Mouse (Mus musculus) myocyte (in vitro differentiated cells): Measurements from ENCODE around the gene Nrde2. TPM values are rescaled to one million over a fixed set of nuclear protein-coding genes. Genes with fewer than 3 reads are reported as not detected.

Experiments
- H3K27me3 ChIP-seq: one replicate; pipeline ENCODE4 v1.6.1; 2011; ENCODE audit not compliant: control insufficient read depth, insufficient read depth, insufficient read length
- H3K36me3 ChIP-seq: one replicate; pipeline ENCODE4 v1.6.1; 2011; ENCODE audit not compliant: control insufficient read depth, insufficient read depth
- H3K4me2 ChIP-seq: one replicate; pipeline ENCODE4 v1.6.1; 2011; ENCODE audit warnings: low read depth, control low read depth
- H3K4me3 ChIP-seq: one replicate; pipeline ENCODE4 v1.5.1; 2011; ENCODE audit warnings: mild to moderate bottlenecking, control low read depth, moderate library complexity
- H3K79me2 ChIP-seq: one replicate; pipeline ENCODE4 v1.6.1; 2011; ENCODE audit not compliant: control insufficient read depth, insufficient read depth
- H3ac ChIP-seq: one replicate; pipeline ENCODE4 v1.6.1; 2011; ENCODE audit not compliant: control insufficient read depth, insufficient read length
- CEBPB ChIP-seq: IDR thresholded peaks from 2 replicates; pipeline ENCODE4 v1.6.1; 2011; ENCODE audit warnings: mild to moderate bottlenecking, moderate library complexity; ENCODE audit not compliant: poor library complexity, insufficient read depth, severe bottlenecking
- E2F4 ChIP-seq: IDR thresholded peaks from one replicate; pipeline ENCODE4 v1.6.1; 2011; ENCODE audit warnings: mild to moderate bottlenecking, control low read depth, moderate library complexity; ENCODE audit not compliant: insufficient read depth
- MAX ChIP-seq: IDR thresholded peaks from one replicate; pipeline ENCODE4 v1.6.1; 2011; ENCODE audit warnings: low read depth, mild to moderate bottlenecking, control low read depth
- MYOD1 ChIP-seq, 3 experiments: IDR thresholded peaks; one replicate each; pipeline ENCODE4 v1.6.1; 2011; ENCODE audit warnings: control low read depth in 2 of 3, low read depth in 2 of 3, mild to moderate bottlenecking in 2 of 3, moderate library complexity in 1 of 3; ENCODE audit not compliant: insufficient read length in 2 of 3, control insufficient read depth in 1 of 3
- MYOG ChIP-seq, 3 experiments: IDR thresholded peaks; one replicate each; pipeline ENCODE4 v1.6.1; 2011; ENCODE audit warnings: control low read depth in 2 of 3, low read depth in 2 of 3, mild to moderate bottlenecking in 2 of 3; ENCODE audit not compliant: insufficient read length in 2 of 3, control insufficient read depth in 1 of 3, insufficient read depth in 1 of 3
- POLR2A ChIP-seq: IDR thresholded peaks from one replicate; pipeline ENCODE4 v1.6.1; 2011; ENCODE audit warnings: low read depth, mild to moderate bottlenecking, control low read depth, moderate library complexity; ENCODE audit not compliant: insufficient read length
- POLR2AphosphoS2 ChIP-seq: IDR thresholded peaks from one replicate; pipeline ENCODE4 v1.6.1; 2011; ENCODE audit warnings: low read depth, control low read depth; ENCODE audit not compliant: insufficient read length
- REST ChIP-seq: IDR thresholded peaks from one replicate; pipeline ENCODE4 v1.6.1; 2011; ENCODE audit warnings: mild to moderate bottlenecking, control low read depth, moderate library complexity; ENCODE audit not compliant: insufficient read depth, insufficient read length
- SRF ChIP-seq: IDR thresholded peaks from one replicate; pipeline ENCODE4 v1.6.1; 2011; ENCODE audit warnings: low read depth; ENCODE audit not compliant: control insufficient read depth, insufficient read length
- TCF12 ChIP-seq: IDR thresholded peaks from one replicate; pipeline ENCODE4 v1.6.1; 2011; ENCODE audit warnings: mild to moderate bottlenecking, control low read depth; ENCODE audit not compliant: poor library complexity, insufficient read depth, severe bottlenecking
- TCF3 ChIP-seq: IDR thresholded peaks from one replicate; pipeline ENCODE4 v1.6.1; 2011; ENCODE audit warnings: low read depth, control low read depth; ENCODE audit not compliant: insufficient read length
- USF1 ChIP-seq: IDR thresholded peaks from one replicate; pipeline ENCODE4 v1.6.1; 2011; ENCODE audit warnings: low read depth, mild to moderate bottlenecking, control low read depth, moderate library complexity
- polyA plus RNA-seq: library from polyadenylated mRNA; unstranded; fragments of >200 nt; fragmentation: generic; extraction: Trizol; gene quantifications from one replicate; pipeline ENCODE4 v1.2.1, GENCODE M21; 2012; ENCODE audit warnings: missing spikeins

The Nrde2 gene
- polyA plus RNA-seq, 1 experiment, result 9.3 TPM

GRCm38 (mm10) chr12:100152466-100152865 lies 7.0 kb downstream of the Nrde2 start:
- H3K4me2 ChIP-seq, result no peak overlapping the region
- TF ChIP-seq USF1 (no peak), REST (no peak), TCF12 (no peak), MAX (no peak)
- H3K79me2 ChIP-seq, result peaks cover 21% of the 10 kb centered on the region
- no peaks in the 10 kb centered on the region for H3K27me3 ChIP-seq
- H3K36me3 ChIP-seq, result peaks cover 8% of the 10 kb centered on the region
- H3K4me3 ChIP-seq, result no peak overlapping the region
- no peak overlapping the region for H3ac ChIP-seq

DNA sequence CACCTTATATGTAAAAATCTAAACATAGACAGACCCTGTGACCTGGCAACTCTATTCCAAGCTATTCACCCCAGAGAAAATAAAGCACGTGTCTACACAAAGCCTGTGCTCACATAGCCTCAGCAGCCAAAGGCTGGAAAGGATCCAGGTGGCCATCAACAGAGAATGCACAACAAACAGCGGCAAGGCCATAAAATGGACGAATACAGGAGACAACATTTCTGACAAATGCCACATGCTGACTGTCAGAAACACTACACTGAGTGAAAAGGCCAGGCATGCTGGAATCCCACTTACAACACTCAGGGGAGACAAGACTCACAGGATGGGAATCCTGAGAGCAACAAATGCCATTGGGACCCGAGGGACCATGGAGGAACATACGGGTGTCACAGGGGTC lies 15.2 kb downstream of the Nrde2 start:
- H3K36me3 ChIP-seq, result peaks cover 42% of the 10 kb centered on the region
- no peak overlapping the region for H3ac ChIP-seq
- H3K4me2 ChIP-seq, result no peak overlapping the region
- no peaks in the 10 kb centered on the region for H3K27me3 ChIP-seq
- H3K4me3 ChIP-seq, result no peak overlapping the region
- TF ChIP-seq REST (no peak), SRF (no peak), POLR2AphosphoS2 (no peak), MYOD1 (IDR thresholded peaks at IDR 0.05; ENCODE audit: control insufficient read depth in 1 of 3, insufficient read length in 2 of 3, low read depth in 2 of 3) (no peak), MYOG (IDR thresholded peaks at IDR 0.05; ENCODE audit: control insufficient read depth in 1 of 3, insufficient read depth in 1 of 3, insufficient read length in 2 of 3, low read depth in 2 of 3) (no peak), CEBPB (no peak), USF1 (no peak), TCF12 (no peak), MAX (no peak), TCF3 (no peak), E2F4 (no peak)
- H3K79me2 ChIP-seq, result no peaks in the 10 kb centered on the region

- TF ChIP-seq REST, result no peak
- no peak for TF ChIP-seq TCF3
- TF ChIP-seq POLR2A, result no peak
- TF ChIP-seq USF1, result no peak
- no peak for TF ChIP-seq TCF12
- no peak for TF ChIP-seq E2F4
- no peak for TF ChIP-seq SRF
- TF ChIP-seq CEBPB, result no peak
- TF ChIP-seq MAX, result no peak
- TF ChIP-seq MYOG (IDR thresholded peaks at IDR 0.05; ENCODE audit: control insufficient read depth in 1 of 3, insufficient read depth in 1 of 3, insufficient read length in 2 of 3, low read depth in 2 of 3), result no peak
- no peak for TF ChIP-seq MYOD1 (IDR thresholded peaks at IDR 0.05; ENCODE audit: control insufficient read depth in 1 of 3, insufficient read length in 2 of 3, low read depth in 2 of 3)
- TF ChIP-seq POLR2AphosphoS2, result no peak
- H3K36me3 ChIP-seq, result peaks cover 47% of the 10 kb centered on the region
- no peak overlapping the region for H3K4me3 ChIP-seq
- H3K27me3 ChIP-seq, result no peaks in the 10 kb centered on the region
- H3ac ChIP-seq, result no peak overlapping the region
- H3K4me2 ChIP-seq, result no peak overlapping the region
- H3K79me2 ChIP-seq, result no peaks in the 10 kb centered on the region
Measured at GRCm38 (mm10) chr12:100143737-100144136, 15.7 kb downstream of the Nrde2 start.

GRCm38 (mm10) chr12:100142848-100143523 lies 16.5 kb downstream of the Nrde2 start:
- H3K79me2 ChIP-seq, result no peaks in the 10 kb centered on the region
- H3K4me2 ChIP-seq, result no peak overlapping the region
- H3ac ChIP-seq, result no peak overlapping the region
- TF ChIP-seq TCF3 (no peak), CEBPB (no peak), POLR2AphosphoS2 (no peak), REST (no peak), TCF12 (no peak), E2F4 (no peak), POLR2A (no peak), USF1 (no peak), MAX (no peak), MYOD1 (IDR thresholded peaks at IDR 0.05; ENCODE audit: control insufficient read depth in 1 of 3, insufficient read length in 2 of 3, low read depth in 2 of 3) (no peak), MYOG (IDR thresholded peaks at IDR 0.05; ENCODE audit: control insufficient read depth in 1 of 3, insufficient read depth in 1 of 3, insufficient read length in 2 of 3, low read depth in 2 of 3) (no peak), SRF (no peak)
- peaks cover 48% of the 10 kb centered on the region for H3K36me3 ChIP-seq
- no peaks in the 10 kb centered on the region for H3K27me3 ChIP-seq
- H3K4me3 ChIP-seq, result no peak overlapping the region

DNA sequence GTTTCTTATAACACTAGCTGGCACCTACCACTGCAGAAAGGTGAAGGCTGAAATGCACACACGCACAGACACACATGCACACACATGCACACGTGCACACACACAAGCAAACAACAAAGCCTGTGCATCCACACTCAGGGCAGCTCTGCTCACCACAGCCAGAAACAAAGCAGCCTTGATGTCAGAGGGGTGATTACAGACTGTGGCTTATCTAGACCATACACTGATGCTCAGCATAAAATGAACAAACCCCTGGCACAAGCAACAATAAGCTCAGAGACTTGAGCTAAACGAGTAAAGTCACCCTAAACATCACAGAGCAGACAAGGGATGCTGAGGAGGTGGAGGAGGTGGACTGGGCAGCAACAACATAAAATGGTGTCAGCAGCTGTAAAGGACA lies 24.3 kb downstream of the Nrde2 start:
- H3K36me3 ChIP-seq, result peaks cover 24% of the 10 kb centered on the region
- H3ac ChIP-seq, result no peak overlapping the region
- H3K79me2 ChIP-seq, result no peaks in the 10 kb centered on the region
- H3K4me3 ChIP-seq, result no peak overlapping the region
- H3K4me2 ChIP-seq, result no peak overlapping the region
- TF ChIP-seq MYOD1 (IDR thresholded peaks at IDR 0.05; ENCODE audit: control insufficient read depth in 1 of 3, insufficient read length in 2 of 3, low read depth in 2 of 3) (no peak), TCF3 (no peak), USF1 (no peak), SRF (no peak), MAX (no peak), TCF12 (no peak), POLR2AphosphoS2 (no peak), MYOG (IDR thresholded peaks at IDR 0.05; ENCODE audit: control insufficient read depth in 1 of 3, insufficient read depth in 1 of 3, insufficient read length in 2 of 3, low read depth in 2 of 3) (no peak), E2F4 (no peak), POLR2A (no peak), REST (no peak), CEBPB (no peak)
- no peaks in the 10 kb centered on the region for H3K27me3 ChIP-seq
